Mouse (Mus musculus) layer of hippocampus, adult 8-10 months (tissue): ENCODE measurements around the gene Rhoj. TPM values are rescaled to one million over a fixed set of nuclear protein-coding genes. Genes with fewer than 3 reads are reported as not detected.
"Not testable (repeated sequence)": the region's sequence is repeated elsewhere in the genome, so short reads cannot be mapped to it uniquely, and the experiment has no call there.

Experiments used
- DNase-seq, 2 experiments: peaks; one replicate each; pipeline ENCODE4 v3.0.0; 2022; ENCODE audit warnings: low spot score in 2 of 2
- total RNA-seq, 4 experiments: library from RNA; stranded (reverse); gene quantifications; 2 replicates each; pipeline ENCODE4 v1.2.4; 2022

Rhoj gene
- total RNA-seq, 4 experiments from 2014 or later, result 3.3 to 7.8 (median 5.4) TPM

DNA sequence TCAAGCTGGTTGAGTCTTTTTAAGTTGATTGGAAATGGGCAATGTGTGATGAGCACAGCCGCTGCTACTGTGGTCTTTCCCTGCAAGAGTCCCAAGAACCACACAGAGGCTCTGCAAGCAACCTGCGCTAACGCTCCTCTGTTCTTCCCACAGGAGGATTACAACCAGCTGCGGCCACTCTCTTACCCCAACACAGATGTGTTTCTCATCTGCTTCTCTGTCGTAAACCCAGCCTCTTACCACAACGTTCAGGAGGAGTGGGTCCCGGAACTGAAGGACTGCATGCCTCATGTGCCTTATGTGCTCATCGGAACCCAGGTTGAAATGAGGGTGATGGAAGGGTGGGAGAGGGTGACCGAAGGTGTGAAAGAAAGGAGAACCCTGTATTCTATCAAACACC lies 83.4 kb downstream of the Rhoj start:
- no peak for DNase-seq

GRCm38 (mm10) chr12:75394011-75394773 lies 86.1 kb downstream of the Rhoj start:
- no peak for DNase-seq

GRCm38 (mm10) chr12:75396616-75397015 lies 88.5 kb downstream of the Rhoj start:
- no peak for DNase-seq

- no peak for DNase-seq
Measured at GRCm38 (mm10) chr12:75397077-75397476, 89.0 kb downstream of the Rhoj start.

- DNase-seq, result no peak
Measured at GRCm38 (mm10) chr12:75412964-75413363, 104.8 kb downstream of the Rhoj start.

GRCm38 (mm10) chr12:75414991-75415390 lies 106.9 kb downstream of the Rhoj start:
- no peak for DNase-seq

- no peak for DNase-seq
Measured at GRCm38 (mm10) chr12:75416681-75417080, 108.6 kb downstream of the Rhoj start, which contains the start of gene Gphb5. TSS of gene Gphb5 (minus strand) at chr12:75416781.

- peak; percentile 14 to 33 for DNase-seq
Measured at GRCm38 (mm10) chr12:75424359-75424758, 116.2 kb downstream of the Rhoj start.

DNA sequence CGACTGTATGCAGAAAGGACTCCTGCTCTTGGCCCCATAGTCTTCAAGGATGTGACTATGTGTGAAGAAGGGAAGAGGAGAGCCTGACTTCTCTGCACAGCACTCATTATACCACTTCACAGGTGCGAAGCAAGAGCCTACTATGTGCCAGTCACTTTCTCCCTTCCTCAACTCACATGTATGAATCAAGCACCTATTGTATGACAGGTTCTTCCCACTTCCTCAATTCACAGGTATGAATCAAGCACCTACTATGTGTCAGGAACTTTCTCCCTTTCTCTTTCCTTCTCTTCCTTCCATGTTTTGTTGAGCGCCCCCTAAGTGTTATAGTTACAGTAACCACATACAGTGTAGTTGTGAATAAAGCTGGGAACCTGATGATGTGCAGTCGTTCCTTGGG lies 116.7 kb downstream of the Rhoj start:
- DNase-seq, result no peak

- DNase-seq, result no peak
Measured at GRCm38 (mm10) chr12:75425882-75426281, 117.8 kb downstream of the Rhoj start.

GRCm38 (mm10) chr12:75428719-75429118 lies 120.6 kb downstream of the Rhoj start:
- no peak for DNase-seq

DNA sequence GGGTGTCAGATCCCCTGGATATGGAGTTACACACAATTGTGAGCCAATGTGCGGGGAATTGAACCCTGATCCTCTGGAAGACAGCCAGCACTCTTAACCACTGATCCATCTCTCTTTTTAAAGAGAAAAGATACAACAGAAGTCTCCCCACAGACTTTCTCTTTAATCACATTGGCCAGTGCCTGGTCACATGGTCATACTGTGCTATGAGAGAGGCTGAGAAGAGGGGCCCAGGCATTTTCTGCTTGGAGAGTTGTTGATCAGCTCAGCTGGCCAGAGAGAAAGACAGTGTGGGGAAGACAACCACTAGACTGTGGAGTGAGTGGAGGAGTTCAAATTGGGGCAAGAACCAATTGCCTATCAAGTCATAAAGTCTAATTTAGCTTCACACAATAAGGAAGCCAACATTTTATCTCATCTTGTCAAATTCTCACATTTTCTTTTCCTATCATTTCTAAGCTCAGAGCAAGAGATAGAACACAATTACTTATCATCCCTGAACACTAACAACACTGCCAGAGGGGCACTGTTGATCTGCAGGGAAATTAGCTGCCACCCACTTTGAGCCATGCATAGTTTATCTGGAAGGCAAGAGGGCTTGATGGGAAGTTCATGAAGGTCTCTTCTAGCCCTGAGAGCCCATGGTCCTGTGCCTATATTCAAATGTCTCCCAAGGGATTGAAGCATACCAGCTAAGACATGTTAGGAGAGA lies 121.7 kb downstream of the Rhoj start:
- DNase-seq, result no peak

DNA sequence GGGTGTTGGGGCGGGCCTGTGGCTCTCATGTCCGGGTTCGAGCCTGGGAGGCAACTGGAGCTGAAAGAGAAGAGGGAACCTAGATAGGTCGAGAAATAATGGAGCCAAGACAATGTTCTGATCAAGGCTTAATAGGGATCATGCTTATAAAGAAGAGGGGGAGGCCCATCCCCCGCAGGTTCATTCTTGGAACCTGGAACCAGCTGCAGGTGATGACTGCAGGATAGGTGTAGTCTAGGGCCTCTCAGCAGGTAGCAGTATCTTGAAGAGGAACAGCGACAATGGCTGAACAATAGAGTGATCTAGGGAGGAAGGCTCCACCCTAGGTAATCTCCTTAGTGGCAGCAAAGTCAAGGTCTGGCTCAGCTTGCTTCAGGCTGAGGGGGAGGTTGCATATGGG lies 124.3 kb downstream of the Rhoj start:
- DNase-seq, result not testable (repeated sequence)

GRCm38 (mm10) chr12:75446245-75446644 lies 138.1 kb downstream of the Rhoj start:
- no peak for DNase-seq

- DNase-seq, result no peak
Measured at GRCm38 (mm10) chr12:75448921-75449320, 140.8 kb downstream of the Rhoj start.

GRCm38 (mm10) chr12:75449475-75449966 lies 141.4 kb downstream of the Rhoj start:
- no peak for DNase-seq

GRCm38 (mm10) chr12:75450011-75450410 lies 141.9 kb downstream of the Rhoj start:
- no peak for DNase-seq

DNA sequence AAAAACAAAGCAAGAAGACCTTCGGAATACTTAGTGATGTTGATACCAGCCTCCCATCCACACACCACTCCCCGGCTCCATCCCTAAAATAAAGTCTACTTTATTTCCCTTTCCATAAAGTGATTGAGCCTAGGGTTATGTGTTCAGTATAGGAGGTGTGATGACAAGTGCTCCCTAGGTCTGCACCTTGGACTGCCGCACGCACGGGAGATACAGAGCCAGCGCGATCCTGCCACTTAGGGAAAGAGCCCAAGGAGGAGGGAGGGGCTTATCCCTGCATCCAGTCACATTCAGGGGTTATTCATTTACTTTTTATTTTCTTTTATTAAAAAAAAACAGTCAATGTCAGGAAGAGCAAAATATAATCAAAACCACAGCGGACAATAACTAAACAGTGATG lies 142.5 kb downstream of the Rhoj start:
- no peak for DNase-seq
